Mouse (Mus musculus) effector memory CD4-positive, alpha-beta T cell, adult 5 months (primary cell): ENCODE data around the gene Upp1. TPM values are rescaled to one million over a fixed set of nuclear protein-coding genes. Genes with fewer than 3 reads are reported as not detected.

Source experiments
- polyA plus RNA-seq: library from polyadenylated mRNA; unstranded; fragments of 100-300 nt; shearing (Covaris generic); gene quantifications from one replicate; pipeline ENCODE4 v1.2.1, GENCODE M21; 2017

Upp1 gene
- not detected for polyA plus RNA-seq

GRCm38 (mm10) chr11:9118050-9118420 lies at the start of gene Upp1:
TSS of gene Upp1 (plus strand) at chr11:9118103.

Other genes starting within 250 kb of the Upp1 start
- gene Pkd1l1, start 144.8 kb upstream of the Upp1 start, polyA plus RNA-seq: not detected
- gene Hus1, start 106.9 kb upstream of the Upp1 start, polyA plus RNA-seq: 6.7 TPM
- gene Gm11992, start 69.5 kb upstream of the Upp1 start, polyA plus RNA-seq: not detected
- gene Sun3, start 69.1 kb upstream of the Upp1 start, polyA plus RNA-seq: not detected
- gene Abca13, start 73.8 kb downstream of the Upp1 start, polyA plus RNA-seq: 0.05 TPM